Mouse (Mus musculus): Measurements from ENCODE around the gene Sap30l.
A peak's percentile ranks its signal among the peaks of the same experiment; 100 is the strongest.

Gene Sap30l

GRCm38 (mm10) chr11:57800971-57801765 is at the start of gene Sap30l:
TSS of gene Sap30l (plus strand) at chr11:57801637.
- DNase-seq (ENCODE audit: low spot score in 2 of 2): peak; percentile 94 to 97

- DNase-seq (ENCODE audit: low spot score in 2 of 2): no peak
These were observed 47.8 kb upstream of the Sap30l start for GRCm38 (mm10) chr11:57753538-57754203.

GRCm38 (mm10) chr11:57758621-57759020 is 42.8 kb upstream of the Sap30l start:
- no peak for DNase-seq (ENCODE audit: low spot score in 2 of 2)

- no peak for DNase-seq (ENCODE audit: low spot score in 2 of 2)
These were observed 40.9 kb upstream of the Sap30l start for GRCm38 (mm10) chr11:57760509-57761058.

- no peak for DNase-seq (ENCODE audit: low spot score in 2 of 2)
These were observed 40.1 kb upstream of the Sap30l start for GRCm38 (mm10) chr11:57761347-57761746.

GRCm38 (mm10) chr11:57764124-57764523 is 37.3 kb upstream of the Sap30l start:
- no peak for DNase-seq (ENCODE audit: low spot score in 2 of 2)

- no peak for DNase-seq (ENCODE audit: low spot score in 2 of 2)
These were observed 34.8 kb upstream of the Sap30l start for GRCm38 (mm10) chr11:57766617-57767016.

GRCm38 (mm10) chr11:57767171-57767570 is 34.3 kb upstream of the Sap30l start:
- no peak for DNase-seq (ENCODE audit: low spot score in 2 of 2)

- DNase-seq (ENCODE audit: low spot score in 2 of 2): no peak
These were observed 30.7 kb upstream of the Sap30l start for GRCm38 (mm10) chr11:57770776-57771175.

GRCm38 (mm10) chr11:57771676-57772075 is 29.8 kb upstream of the Sap30l start:
- no peak for DNase-seq (ENCODE audit: low spot score in 2 of 2)

GRCm38 (mm10) chr11:57773479-57773878 is 28.0 kb upstream of the Sap30l start:
- no peak for DNase-seq (ENCODE audit: low spot score in 2 of 2)

- no peak for DNase-seq (ENCODE audit: low spot score in 2 of 2)
These were observed 27.5 kb upstream of the Sap30l start for GRCm38 (mm10) chr11:57773936-57774335.

- DNase-seq (ENCODE audit: low spot score in 2 of 2): no peak
These were observed 25.6 kb upstream of the Sap30l start for GRCm38 (mm10) chr11:57775868-57776267.

GRCm38 (mm10) chr11:57776546-57776945 is 24.9 kb upstream of the Sap30l start:
- no peak for DNase-seq (ENCODE audit: low spot score in 2 of 2)

GRCm38 (mm10) chr11:57778349-57778748 is 23.1 kb upstream of the Sap30l start:
- peak in 1 of 2 experiments; percentile 58 for DNase-seq (ENCODE audit: low spot score in 2 of 2)

- no peak for DNase-seq (ENCODE audit: low spot score in 2 of 2)
These were observed 21.6 kb upstream of the Sap30l start for GRCm38 (mm10) chr11:57779824-57780223.

- DNase-seq (ENCODE audit: low spot score in 2 of 2): peak in 1 of 2 experiments; percentile 58
These were observed 14.6 kb upstream of the Sap30l start for GRCm38 (mm10) chr11:57786616-57787418.

- DNase-seq (ENCODE audit: low spot score in 2 of 2): no peak
These were observed 13.5 kb upstream of the Sap30l start for GRCm38 (mm10) chr11:57787913-57788312.

- no peak for DNase-seq (ENCODE audit: low spot score in 2 of 2)
These were observed 10.4 kb upstream of the Sap30l start for GRCm38 (mm10) chr11:57790866-57791535.

- no peak for DNase-seq (ENCODE audit: low spot score in 2 of 2)
These were observed 6.4 kb upstream of the Sap30l start for GRCm38 (mm10) chr11:57795086-57795485.

- DNase-seq (ENCODE audit: low spot score in 2 of 2): no peak
These were observed 3.6 kb upstream of the Sap30l start for GRCm38 (mm10) chr11:57797828-57798227.
